Mouse (Mus musculus) forebrain, embryonic 10.5 days (tissue): ENCODE measurements at regions not wholly inside any gene's neighbourhood (a gene's known extent, or its start where the extent isn't known, plus 50 kb on each side); places are given as distances from the start of the nearest gene placed in this dataset.

ENCODE experiments used
- DNase-seq: peaks from one replicate; pipeline ENCODE4 v3.0.0-alpha.2; 2017; ENCODE audit warnings: low spot score; ENCODE audit errors: extremely low spot score
- H3K27ac ChIP-seq: fragments of 300-500 bp; sonication (generic); 2 replicates; pipeline ENCODE4 v1.5.1; 2016; ENCODE audit warnings: mild to moderate bottlenecking
- H3K27me3 ChIP-seq: fragments of 300-500 bp; sonication (generic); 2 replicates; pipeline ENCODE4 v1.6.1; 2016; ENCODE audit warnings: mild to moderate bottlenecking; ENCODE audit not compliant: poor library complexity, severe bottlenecking
- H3K36me3 ChIP-seq: fragments of 300-500 bp; sonication (generic); replicated peaks from 2 replicates; pipeline ENCODE4 v1.6.1; 2016; ENCODE audit warnings: mild to moderate bottlenecking, moderate library complexity
- H3K4me1 ChIP-seq: fragments of 300-500 bp; sonication (generic); 2 replicates; pipeline ENCODE4 v1.6.1; 2016
- H3K4me3 ChIP-seq: fragments of 300-500 bp; sonication (generic); 2 replicates; pipeline ENCODE4 v1.5.1; 2016; ENCODE audit warnings: mild to moderate bottlenecking, moderate library complexity
- H3K9me3 ChIP-seq: fragments of 300-500 bp; sonication (generic); 2 replicates; pipeline ENCODE4 v1.6.1; 2016; ENCODE audit warnings: mild to moderate bottlenecking, moderate library complexity
- WGBS: fragments of 180-500 bp; shearing (Covaris S2); methylation state at CpG from one replicate; pipeline ENCODE4 v1.1.7; 2016; 5-methylcytosine and 5-hydroxymethylcytosine counted together

- WGBS = 57% methylated on average over 6 of the region's 6 CpGs
- no peaks in the 10 kb centered on the region for H3K9me3 ChIP-seq
- H3K27me3 ChIP-seq = no peaks in the 10 kb centered on the region
- DNase-seq = no peak
- no peaks in the 10 kb centered on the region for H3K36me3 ChIP-seq
- no peak overlapping the region for H3K4me3 ChIP-seq
- 0 out of 2 replicates have a peak overlapping the region, but pooled peaks have one; percentile 2 for H3K27ac ChIP-seq
- H3K4me1 ChIP-seq = peaks cover 16% of the 10 kb centered on the region
Measured at GRCm38 (mm10) chr7:111155995-111156394, 73.2 kb upstream of the Eif4g2 start.

- Histone ChIP-seq H3K36me3 (no peaks in the 10 kb centered on the region), H3K4me1 (peaks cover 16% of the 10 kb centered on the region), H3K4me3 (no peak overlapping the region), H3K27ac (no peak overlapping the region), H3K9me3 (no peaks in the 10 kb centered on the region), H3K27me3 (no peaks in the 10 kb centered on the region)
- 88% methylated on average over 13 of the region's 13 CpGs for WGBS
- no peak for DNase-seq
Measured at GRCm38 (mm10) chr7:111154217-111154616, 71.4 kb upstream of the Eif4g2 start.

- WGBS = 88% methylated on average over 5 of the region's 5 CpGs
- Histone ChIP-seq H3K4me3 (no peak overlapping the region), H3K27ac (no peak overlapping the region), H3K4me1 (no peaks in the 10 kb centered on the region), H3K9me3 (no peaks in the 10 kb centered on the region), H3K36me3 (no peaks in the 10 kb centered on the region), H3K27me3 (no peaks in the 10 kb centered on the region)
- no peak for DNase-seq
Measured at GRCm38 (mm10) chr7:111150540-111150939, 67.7 kb upstream of the Eif4g2 start.

- Histone ChIP-seq H3K27me3 (no peaks in the 10 kb centered on the region), H3K4me1 (no peaks in the 10 kb centered on the region), H3K9me3 (no peaks in the 10 kb centered on the region), H3K27ac (no peak overlapping the region), H3K36me3 (no peaks in the 10 kb centered on the region), H3K4me3 (no peak overlapping the region)
- DNase-seq = no peak
- 88% methylated on average over 5 of the region's 5 CpGs for WGBS
Measured at GRCm38 (mm10) chr7:111150115-111150514, 67.3 kb upstream of the Eif4g2 start.

- no peak overlapping the region for H3K27ac ChIP-seq
- H3K4me1 ChIP-seq = no peaks in the 10 kb centered on the region
- no peak for DNase-seq
- H3K4me3 ChIP-seq = no peak overlapping the region
- H3K36me3 ChIP-seq = no peaks in the 10 kb centered on the region
- no peaks in the 10 kb centered on the region for H3K9me3 ChIP-seq
- 87% methylated on average over 6 of the region's 6 CpGs for WGBS
- no peaks in the 10 kb centered on the region for H3K27me3 ChIP-seq
Measured at GRCm38 (mm10) chr7:111147593-111147992, 64.8 kb upstream of the Eif4g2 start.

GRCm38 (mm10) chr7:111146670-111147069 is 63.8 kb upstream of the Eif4g2 start:
- no peak overlapping the region for H3K27ac ChIP-seq
- H3K27me3 ChIP-seq = no peaks in the 10 kb centered on the region
- H3K9me3 ChIP-seq = no peaks in the 10 kb centered on the region
- H3K4me3 ChIP-seq = no peak overlapping the region
- WGBS = 92% methylated on average over 4 of the region's 4 CpGs
- H3K4me1 ChIP-seq = no peaks in the 10 kb centered on the region
- H3K36me3 ChIP-seq = no peaks in the 10 kb centered on the region
- no peak for DNase-seq

GRCm38 (mm10) chr7:111144216-111144615 is 61.4 kb upstream of the Eif4g2 start:
- Histone ChIP-seq H3K36me3 (no peaks in the 10 kb centered on the region), H3K27me3 (no peaks in the 10 kb centered on the region), H3K9me3 (no peaks in the 10 kb centered on the region), H3K4me1 (no peaks in the 10 kb centered on the region), H3K4me3 (no peak overlapping the region), H3K27ac (no peak overlapping the region)
- 80% methylated on average over 3 of the region's 3 CpGs for WGBS
- DNase-seq = no peak

- no peaks in the 10 kb centered on the region for H3K4me1 ChIP-seq
- no peak overlapping the region for H3K27ac ChIP-seq
- H3K4me3 ChIP-seq = no peak overlapping the region
- H3K36me3 ChIP-seq = no peaks in the 10 kb centered on the region
- DNase-seq = no peak
- 93% methylated on average over 7 of the region's 7 CpGs for WGBS
- H3K9me3 ChIP-seq = no peaks in the 10 kb centered on the region
- H3K27me3 ChIP-seq = no peaks in the 10 kb centered on the region
Measured at GRCm38 (mm10) chr7:111141285-111141965, 58.6 kb upstream of the Eif4g2 start.

- WGBS = 92% methylated on average over 2 of the region's 2 CpGs
- no peaks in the 10 kb centered on the region for H3K36me3 ChIP-seq
- no peak overlapping the region for H3K27ac ChIP-seq
- H3K4me1 ChIP-seq = no peaks in the 10 kb centered on the region
- H3K27me3 ChIP-seq = no peaks in the 10 kb centered on the region
- H3K4me3 ChIP-seq = no peak overlapping the region
- DNase-seq = no peak
- no peaks in the 10 kb centered on the region for H3K9me3 ChIP-seq
Measured at GRCm38 (mm10) chr7:111138038-111138437, 55.2 kb upstream of the Eif4g2 start.

- Histone ChIP-seq H3K4me3 (no peak overlapping the region), H3K36me3 (no peaks in the 10 kb centered on the region), H3K27ac (no peak overlapping the region), H3K9me3 (no peaks in the 10 kb centered on the region), H3K27me3 (no peaks in the 10 kb centered on the region), H3K4me1 (no peaks in the 10 kb centered on the region)
- DNase-seq = no peak
- WGBS = 86% methylated on average over 6 of the region's 6 CpGs
Measured at GRCm38 (mm10) chr7:111136066-111136639, 53.3 kb upstream of the Eif4g2 start.

GRCm38 (mm10) chr7:111134496-111134895 is 51.7 kb upstream of the Eif4g2 start:
- 91% methylated on average over 2 of the region's 2 CpGs for WGBS
- Histone ChIP-seq H3K4me3 (no peak overlapping the region), H3K27ac (no peak overlapping the region), H3K27me3 (no peaks in the 10 kb centered on the region), H3K36me3 (no peaks in the 10 kb centered on the region), H3K9me3 (no peaks in the 10 kb centered on the region), H3K4me1 (no peaks in the 10 kb centered on the region)
- DNase-seq = no peak
